In the genomic region with DNA sequence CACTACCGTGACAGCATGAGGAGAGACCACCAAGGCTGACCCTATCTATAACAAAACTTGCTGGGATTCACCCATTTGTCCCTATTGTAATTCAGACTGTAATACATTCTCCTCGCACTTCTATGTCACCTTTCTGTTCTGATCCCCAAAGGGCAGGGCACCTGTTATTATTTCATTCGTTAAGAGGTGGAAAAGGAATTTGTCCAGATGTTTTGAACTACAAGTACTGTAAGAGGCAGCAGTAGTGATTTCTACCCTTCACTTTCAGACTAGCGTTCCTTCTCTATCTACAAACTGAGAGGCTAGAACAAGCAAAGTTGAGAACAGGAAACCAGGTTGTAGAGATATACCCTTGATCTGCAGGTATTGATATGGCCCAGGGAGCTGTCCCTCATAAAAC, we compare ENCODE assay signal across 31 mouse cellular contexts. TPM values are rescaled to one million over a fixed set of nuclear protein-coding genes. Genes with fewer than 3 reads are reported as not detected.
DNase-seq lines count a peak whose midpoint lies in the region; ATAC-seq and TF ChIP-seq lines count a peak whose summit lies in the region.
"Had no signal": no experiment of that assay in that cellular context is flagged by ENCODE, and none has a peak within 500 bp of the region (broad histone marks: within the 10 kb centered on the region; RNA-seq: fewer than 3 reads in every experiment).

No protein-coding gene starts in this region.

- peak; percentile 19; the same call in 1 of the 2 replicates for ATAC-seq in lung, embryonic 14.5 days (ENCODE audit: insufficient read depth)
- peak; percentile 68 for ATAC-seq in lung, postnatal 0 days
- peak; percentile 13; the same call in 1 of the 2 replicates for ATAC-seq in stomach, postnatal 0 days (ENCODE audit: low FRiP score, low TSS enrichment)
- no peak for ATAC-seq in hindbrain, embryonic 13.5 days (ENCODE audit: low FRiP score)
- ATAC-seq: forebrain, embryonic 14.5 days; forebrain, postnatal 0 days; hindbrain, postnatal 0 days; Patski had no signal

- WGBS in lung, embryonic 14.5 days: 57% methylated on average over 4 of the region's 4 CpGs
- WGBS in lung, postnatal 0 days: 46% methylated on average over 4 of the region's 4 CpGs
- 54% methylated on average over 4 of the region's 4 CpGs for WGBS in stomach, postnatal 0 days
- 90% methylated on average over 4 of the region's 4 CpGs for WGBS in hindbrain, embryonic 13.5 days

- H3K36me3 ChIP-seq in lung, embryonic 14.5 days (ENCODE audit: insufficient read depth): no peaks in the 10 kb centered on the region
- no peaks in the 10 kb centered on the region for H3K36me3 ChIP-seq in lung, postnatal 0 days (ENCODE audit: insufficient read depth, low read length)
- H3K36me3 ChIP-seq in stomach, postnatal 0 days (ENCODE audit: control insufficient read depth, insufficient read depth, low read length): no peaks in the 10 kb centered on the region
- no peaks in the 10 kb centered on the region for H3K36me3 ChIP-seq in hindbrain, embryonic 13.5 days
- H3K36me3 ChIP-seq: embryonic facial prominence, embryonic 12.5 days; embryonic facial prominence, embryonic 15.5 days; G1E; heart, embryonic 12.5 days; heart, embryonic 15.5 days; hindbrain, embryonic 10.5 days had no signal

- peak; percentile 46 for TF ChIP-seq EP300 in lung, postnatal 0 days (IDR thresholded peaks at IDR 0.05)
- no peak for TF ChIP-seq EP300 in stomach, postnatal 0 days (optimal IDR thresholded peaks at IDR 0.05)

- H3K4me2 ChIP-seq in lung, embryonic 14.5 days: no peak overlapping the region
- no peak overlapping the region; the same call in 1 of the 2 replicates for H3K4me2 ChIP-seq in lung, postnatal 0 days (replicated peaks; ENCODE audit: low read depth, low read length)
- H3K4me2 ChIP-seq in stomach, postnatal 0 days (replicated peaks; ENCODE audit: low read depth): peak overlapping the region; percentile 43
- H3K4me2 ChIP-seq in hindbrain, embryonic 13.5 days: no peak overlapping the region
- H3K4me2 ChIP-seq: embryonic facial prominence, embryonic 12.5 days; embryonic facial prominence, embryonic 15.5 days; heart, embryonic 12.5 days; heart, embryonic 15.5 days; hindbrain, embryonic 14.5 days had no signal

- H3K9ac ChIP-seq in lung, embryonic 14.5 days: no peak overlapping the region
- no peak overlapping the region for H3K9ac ChIP-seq in lung, postnatal 0 days (replicated peaks; ENCODE audit: low read depth)
- H3K9ac ChIP-seq in stomach, postnatal 0 days (ENCODE audit: low read length): no peak overlapping the region
- no peak overlapping the region for H3K9ac ChIP-seq in hindbrain, embryonic 13.5 days
- H3K9ac ChIP-seq: embryonic facial prominence, embryonic 12.5 days; embryonic facial prominence, embryonic 15.5 days; forebrain, postnatal 0 days; heart, embryonic 12.5 days; heart, embryonic 15.5 days; hindbrain, embryonic 14.5 days had no signal

- peak overlapping the region; percentile 93 for H3K27ac ChIP-seq in lung, embryonic 14.5 days (ENCODE audit: low read depth)
- peak overlapping the region; percentile 94 for H3K27ac ChIP-seq in lung, postnatal 0 days (ENCODE audit: low read length)
- H3K27ac ChIP-seq in stomach, postnatal 0 days (replicated peaks): peak overlapping the region; percentile 77
- H3K27ac ChIP-seq in hindbrain, embryonic 13.5 days: no peak overlapping the region
- H3K27ac ChIP-seq: embryonic facial prominence, embryonic 12.5 days; embryonic facial prominence, embryonic 15.5 days; heart, embryonic 15.5 days; hindbrain, embryonic 10.5 days; hindbrain, embryonic 14.5 days; hindbrain, postnatal 0 days had no signal

- no peaks in the 10 kb centered on the region for H3K27me3 ChIP-seq in lung, embryonic 14.5 days (ENCODE audit: insufficient read depth, low read length)
- H3K27me3 ChIP-seq in lung, postnatal 0 days (replicated peaks; ENCODE audit: insufficient read depth, low read length): no peaks in the 10 kb centered on the region
- no peaks in the 10 kb centered on the region for H3K27me3 ChIP-seq in stomach, postnatal 0 days (ENCODE audit: control insufficient read depth, insufficient read depth, low read length)
- H3K27me3 ChIP-seq in hindbrain, embryonic 13.5 days: no peaks in the 10 kb centered on the region
- H3K27me3 ChIP-seq: embryonic facial prominence, embryonic 12.5 days; embryonic facial prominence, embryonic 15.5 days; heart, embryonic 12.5 days; heart, embryonic 15.5 days had no signal

- H3K4me3 ChIP-seq in lung, embryonic 14.5 days (ENCODE audit: low read depth, low read length): no peak overlapping the region
- H3K4me3 ChIP-seq in lung, postnatal 0 days (ENCODE audit: low read depth, low read length): no peak overlapping the region
- H3K4me3 ChIP-seq in stomach, postnatal 0 days (ENCODE audit: low read depth, low read length): no peak overlapping the region
- no peak overlapping the region for H3K4me3 ChIP-seq in hindbrain, embryonic 13.5 days
- H3K4me3 ChIP-seq: embryonic facial prominence, embryonic 12.5 days; embryonic facial prominence, embryonic 15.5 days; heart, embryonic 12.5 days; heart, embryonic 15.5 days; hindbrain, embryonic 10.5 days had no signal

- no peaks in the 10 kb centered on the region for H3K9me3 ChIP-seq in lung, embryonic 14.5 days (ENCODE audit: low read depth, low read length)
- no peaks in the 10 kb centered on the region for H3K9me3 ChIP-seq in lung, postnatal 0 days (ENCODE audit: low read length)
- H3K9me3 ChIP-seq in stomach, postnatal 0 days (ENCODE audit: control insufficient read depth, low read length): no peaks in the 10 kb centered on the region
- no peaks in the 10 kb centered on the region for H3K9me3 ChIP-seq in hindbrain, embryonic 13.5 days
- H3K9me3 ChIP-seq: embryonic facial prominence, embryonic 12.5 days; embryonic facial prominence, embryonic 15.5 days; heart, embryonic 12.5 days; heart, embryonic 15.5 days; hindbrain, embryonic 10.5 days had no signal

- no peaks in the 10 kb centered on the region for H3K4me1 ChIP-seq in lung, embryonic 14.5 days (ENCODE audit: insufficient read depth)
- no peaks in the 10 kb centered on the region for H3K4me1 ChIP-seq in lung, postnatal 0 days (ENCODE audit: insufficient read depth, low read depth, low read length)
- H3K4me1 ChIP-seq in stomach, postnatal 0 days (replicated peaks; ENCODE audit: control insufficient read depth, insufficient read depth): no peaks in the 10 kb centered on the region
- H3K4me1 ChIP-seq in hindbrain, embryonic 13.5 days (replicated peaks): no peaks in the 10 kb centered on the region
- H3K4me1 ChIP-seq: embryonic facial prominence, embryonic 12.5 days; embryonic facial prominence, embryonic 15.5 days; heart, embryonic 12.5 days; heart, embryonic 15.5 days; hindbrain, embryonic 10.5 days had no signal

- no peak for DNase-seq in lung, embryonic 14.5 days
- DNase-seq in lung, postnatal 14 days: no peak
- DNase-seq in lung, postnatal 0 days (ENCODE audit: low spot score): peak; percentile 73
- DNase-seq in lung, postnatal 10 days: no peak
- DNase-seq in stomach, postnatal 0 days (ENCODE audit: low spot score): no peak
- DNase-seq: adrenal gland, postnatal 10 days; adrenal gland, postnatal 36 days; B cell, adult 2 months; cerebellum, adult 11 months; cerebellum, adult 2 months; cerebellum, adult 9-11 months; cerebellum, postnatal 25 days; forebrain, postnatal 0 days; gastrocnemius, postnatal 25 days; heart, adult 18-20 months; heart, postnatal 10 days; heart, postnatal 36 days had no signal

- TF ChIP-seq CTCF in lung, embryonic 14.5 days (IDR thresholded peaks at IDR 0.05; ENCODE audit: low read depth): no peak
- no peak for TF ChIP-seq CTCF in lung, postnatal 0 days (IDR thresholded peaks at IDR 0.05)
- no peak for TF ChIP-seq CTCF in stomach, postnatal 0 days (IDR thresholded peaks at IDR 0.05; ENCODE audit: low read depth)

RNA-seq across cellular contexts. Expression of a gene that starts 6.8 kb away (rescaled TPM):
- polyA plus RNA-seq in lung, embryonic 14.5 days (2014; fragmentation: Nextera tagmentation; extraction: Ambion mirVana): 178 and 206 TPM in 2 replicates
- 963 and 1,066 TPM in 2 replicates for polyA plus RNA-seq in lung, postnatal 0 days (2015; fragmentation: Nextera tagmentation; extraction: Ambion mirVana)
- polyA plus RNA-seq in stomach, postnatal 0 days (2015; fragmentation: Nextera tagmentation; extraction: Ambion mirVana): 591 and 619 TPM in 2 replicates
- polyA plus RNA-seq in hindbrain, embryonic 13.5 days (2015; fragmentation: Nextera tagmentation; extraction: Ambion mirVana): 0.18 TPM in 1 of 2 replicates, not detected in the other
- polyA plus RNA-seq: cerebellum, adult 2 months; embryonic facial prominence, embryonic 12.5 days; embryonic facial prominence, embryonic 15.5 days; forebrain, embryonic 11.5 days; forebrain, embryonic 14.5 days; forebrain, postnatal 0 days; frontal cortex, adult 2 months; G1E; gonadal fat pad, adult 2 months; heart, embryonic 12.5 days; hindbrain, embryonic 10.5 days; hindbrain, embryonic 14.5 days; hindbrain, postnatal 0 days; Patski had no signal

Comparison
In these comparisons a context has a peak if more than half of its experiments do, and no peak if none do; other contexts are left out.
1. RNA of a gene that starts 6.8 kb away (polyA plus RNA-seq): 963 to 1,066 TPM in lung, postnatal 0 days, 591 to 619 TPM in stomach, postnatal 0 days and 178 to 206 TPM in lung, embryonic 14.5 days; 0.18 TPM in hindbrain, embryonic 13.5 days; every median in the first group is over 100 times any median in the second.